ENCODE assay signal across 8 mouse cellular contexts in genomic region chr13:58358629-58359303, GRCm38 (mm10). TPM values are rescaled to one million over a fixed set of nuclear protein-coding genes. Genes with fewer than 3 reads are reported as not detected.
DNase-seq lines count a peak whose midpoint lies in the region; ATAC-seq and TF ChIP-seq lines count a peak whose summit lies in the region.

Gene Kif27, minus strand, starts transcription at chr13:58359122.

- 1% methylated on average over 84 of the region's 85 CpGs for WGBS in forebrain, embryonic 10.5 days
- WGBS in heart, embryonic 15.5 days: under 1% methylated on average over 82 of the region's 85 CpGs
- under 1% methylated on average over 77 of the region's 85 CpGs for WGBS in liver, embryonic 14.5 days (ENCODE audit: insufficient replicate concordance)
- under 1% methylated on average over 45 of the region's 85 CpGs for WGBS in neural tube, embryonic 11.5 days
- under 1% methylated on average over 75 of the region's 85 CpGs for WGBS in stomach, embryonic 16.5 days

- peak within 1 kb of the TSS; percentile 81 for H3K4me3 ChIP-seq in forebrain, embryonic 10.5 days
- H3K4me3 ChIP-seq in heart, embryonic 15.5 days: peak within 1 kb of the TSS; percentile 78
- H3K4me3 ChIP-seq in liver, embryonic 14.5 days (ENCODE audit: insufficient read depth in 1 of 2, low read depth in 2 of 2, low read length in 2 of 2): peak within 1 kb of the TSS; percentile 56 to 61
- H3K4me3 ChIP-seq in neural tube, embryonic 11.5 days (ENCODE audit: low read depth, low read length): peak within 1 kb of the TSS; percentile 63
- peak within 1 kb of the TSS; percentile 69 for H3K4me3 ChIP-seq in stomach, embryonic 16.5 days (replicated peaks; ENCODE audit: low read length)

- peak; percentile 98 for ATAC-seq in heart, embryonic 15.5 days (replicated peaks; ENCODE audit: insufficient number of reproducible peaks, insufficient read depth, low FRiP score, low read depth)
- peak; percentile 98 for ATAC-seq in liver, embryonic 14.5 days (ENCODE audit: insufficient read depth)
- ATAC-seq in neural tube, embryonic 11.5 days (ENCODE audit: insufficient read depth, low FRiP score, low TSS enrichment): peak; percentile 94
- ATAC-seq in stomach, embryonic 16.5 days (ENCODE audit: insufficient read depth, low FRiP score): peak; percentile 99

- H3K9ac ChIP-seq in heart, embryonic 15.5 days: peak within 1 kb of the TSS; percentile 72
- peak within 1 kb of the TSS; percentile 38 for H3K9ac ChIP-seq in liver, embryonic 14.5 days (replicated peaks)
- H3K9ac ChIP-seq in neural tube, embryonic 11.5 days (ENCODE audit: low read length): peak within 1 kb of the TSS; percentile 67
- peak within 1 kb of the TSS; percentile 75 for H3K9ac ChIP-seq in stomach, embryonic 16.5 days (ENCODE audit: low read length)

- no peak for TF ChIP-seq EP300 in liver, embryonic 14.5 days (IDR thresholded peaks at IDR 0.05; ENCODE audit: low read depth)

- peak within 1 kb of the TSS; percentile 85 for H3K27ac ChIP-seq in forebrain, embryonic 10.5 days
- H3K27ac ChIP-seq in heart, embryonic 15.5 days: 0 out of 2 replicates have a peak within 1 kb of the TSS, but pooled peaks have one; percentile 13
- no peak within 1 kb of the TSS for H3K27ac ChIP-seq in liver, embryonic 14.5 days
- no peak within 1 kb of the TSS for H3K27ac ChIP-seq in neural tube, embryonic 11.5 days (ENCODE audit: low read depth, low read length)
- peak within 1 kb of the TSS; percentile 61 for H3K27ac ChIP-seq in stomach, embryonic 16.5 days (ENCODE audit: low read length)

- H3K27me3 ChIP-seq in forebrain, embryonic 10.5 days (ENCODE audit: poor library complexity, severe bottlenecking): peaks cover 21% of the 10 kb centered on the region
- no peaks in the 10 kb centered on the region; the same call in 1 of the 2 replicates for H3K27me3 ChIP-seq in heart, embryonic 15.5 days
- peaks cover 4% of the 10 kb centered on the region for H3K27me3 ChIP-seq in liver, embryonic 14.5 days (ENCODE audit: control insufficient read depth, insufficient read depth, low read length)
- H3K27me3 ChIP-seq in neural tube, embryonic 11.5 days (ENCODE audit: control insufficient read depth, insufficient read depth, low read length): no peaks in the 10 kb centered on the region
- H3K27me3 ChIP-seq in stomach, embryonic 16.5 days (ENCODE audit: control insufficient read depth, insufficient read depth, low read length): no peaks in the 10 kb centered on the region

- peak; percentile 72 to 84 for DNase-seq in CD8-positive naive resting alpha-beta T cell, adult 2 months (ENCODE audit: low read depth in 2 of 2, low spot score in 2 of 2)
- DNase-seq in c-Kit-positive CD71-negative TER-119-negative erythroid progenitor cells, embryonic 14.5 days (ENCODE audit: low read depth): peak; percentile 80
- peak; percentile 90 for DNase-seq in forebrain, embryonic 10.5 days (ENCODE audit: extremely low spot score, low spot score)
- peak; percentile 92 for DNase-seq in kidney, postnatal 14 days
- DNase-seq in liver, embryonic 14.5 days (ENCODE audit: low read depth in 3 of 3, low spot score in 3 of 3): peak; percentile 80 to 87 (median 82)
- peak; percentile 90 for DNase-seq in neural tube, embryonic 11.5 days (ENCODE audit: low spot score)

- H3K36me3 ChIP-seq in forebrain, embryonic 10.5 days (replicated peaks): no peaks in the 10 kb centered on the region
- H3K36me3 ChIP-seq in heart, embryonic 15.5 days: no peaks in the 10 kb centered on the region
- H3K36me3 ChIP-seq in liver, embryonic 14.5 days (replicated peaks; ENCODE audit: control insufficient read depth, insufficient read depth, low read depth): no peaks in the 10 kb centered on the region
- H3K36me3 ChIP-seq in neural tube, embryonic 11.5 days (ENCODE audit: control insufficient read depth, insufficient read depth, low read length): no peaks in the 10 kb centered on the region
- no peaks in the 10 kb centered on the region for H3K36me3 ChIP-seq in stomach, embryonic 16.5 days (ENCODE audit: control insufficient read depth, insufficient read depth, low read length)

- H3K4me2 ChIP-seq in heart, embryonic 15.5 days: peak within 1 kb of the TSS; percentile 99
- peak within 1 kb of the TSS; percentile 88 for H3K4me2 ChIP-seq in liver, embryonic 14.5 days (ENCODE audit: low read depth)
- peak within 1 kb of the TSS; percentile 90 for H3K4me2 ChIP-seq in neural tube, embryonic 11.5 days (ENCODE audit: low read depth)
- H3K4me2 ChIP-seq in stomach, embryonic 16.5 days (ENCODE audit: low read depth, low read length): peak within 1 kb of the TSS; percentile 97

- peaks cover 12% of the 10 kb centered on the region for H3K4me1 ChIP-seq in forebrain, embryonic 10.5 days
- peaks cover 8% of the 10 kb centered on the region for H3K4me1 ChIP-seq in heart, embryonic 15.5 days (replicated peaks)
- H3K4me1 ChIP-seq in liver, embryonic 14.5 days (replicated peaks; ENCODE audit: control insufficient read depth in 2 of 2, insufficient read depth in 2 of 2, low read length in 1 of 2): peaks cover 3 to 6% of the 10 kb centered on the region in 2 experiments; a peak in 3 of 4 replicates
- H3K4me1 ChIP-seq in neural tube, embryonic 11.5 days (ENCODE audit: control insufficient read depth, insufficient read depth, low read length): no peaks in the 10 kb centered on the region
- H3K4me1 ChIP-seq in stomach, embryonic 16.5 days (ENCODE audit: control insufficient read depth, insufficient read depth, low read length): no peaks in the 10 kb centered on the region

- 0 out of 2 replicates have a peak, but pooled peaks cover 3% of the 10 kb centered on the region for H3K9me3 ChIP-seq in forebrain, embryonic 10.5 days
- no peaks in the 10 kb centered on the region for H3K9me3 ChIP-seq in heart, embryonic 15.5 days (replicated peaks)
- no peaks in the 10 kb centered on the region for H3K9me3 ChIP-seq in liver, embryonic 14.5 days (ENCODE audit: control insufficient read depth, low read length)
- H3K9me3 ChIP-seq in neural tube, embryonic 11.5 days (ENCODE audit: control insufficient read depth, low read length): no peaks in the 10 kb centered on the region
- no peaks in the 10 kb centered on the region for H3K9me3 ChIP-seq in stomach, embryonic 16.5 days (replicated peaks; ENCODE audit: control insufficient read depth, low read length)

- no peak for TF ChIP-seq CTCF in liver, embryonic 14.5 days (IDR thresholded peaks at IDR 0.05; ENCODE audit: low read depth)

RNA-seq across cellular contexts. Expression of gene Kif27, which starts in this region (rescaled TPM):
- 0.93 and 0.97 TPM in 2 replicates for polyA plus RNA-seq in forebrain, embryonic 10.5 days (2016; fragmentation: Nextera tagmentation; extraction: Ambion mirVana)
- polyA plus RNA-seq in heart, embryonic 15.5 days (2015; fragmentation: Nextera tagmentation; extraction: Ambion mirVana): 0.37 and 0.43 TPM in 2 replicates
- 0.06 and 0.07 TPM in 2 replicates for polyA plus RNA-seq in liver, embryonic 14.5 days (2012; rRNA removed)
- polyA plus RNA-seq in liver, embryonic 14.5 days (2014; fragmentation: Nextera tagmentation; extraction: Ambion mirVana): 0.04 and 0.05 TPM in 2 replicates
- 1.0 and 1.7 TPM in 2 replicates for polyA plus RNA-seq in neural tube, embryonic 11.5 days (2014; fragmentation: Nextera tagmentation; extraction: Ambion mirVana)
- polyA plus RNA-seq in stomach, embryonic 16.5 days (2015; fragmentation: Nextera tagmentation; extraction: Ambion mirVana): 0.42 and 0.45 TPM in 2 replicates

Comparison
In these comparisons a context has a peak if more than half of its experiments do, and no peak if none do; other contexts are left out.
1. Peak in DNase-seq, H3K4me3 ChIP-seq and H3K27ac ChIP-seq in forebrain, embryonic 10.5 days; RNA of the gene not detected or under 1 TPM.
2. Peak in ATAC-seq, H3K4me3 ChIP-seq, H3K27ac ChIP-seq, H3K9ac ChIP-seq and H3K4me2 ChIP-seq in heart, embryonic 15.5 days; RNA of the gene not detected or under 1 TPM.
3. Peak in DNase-seq, ATAC-seq, H3K4me3 ChIP-seq, H3K9ac ChIP-seq and H3K4me2 ChIP-seq in liver, embryonic 14.5 days; RNA of the gene not detected or under 1 TPM.
4. Peak in ATAC-seq, H3K4me3 ChIP-seq, H3K27ac ChIP-seq, H3K9ac ChIP-seq and H3K4me2 ChIP-seq in stomach, embryonic 16.5 days; RNA of the gene not detected or under 1 TPM.